Mouse (Mus musculus) left cerebral cortex, postnatal 4 days (tissue): Measurements from ENCODE around the gene Ano1. TPM values are rescaled to one million over a fixed set of nuclear protein-coding genes. Genes with fewer than 3 reads are reported as not detected.

Experiments used
- DNase-seq: peaks from one replicate; pipeline ENCODE4 v3.0.0-alpha.2; 2022
- intact Hi-C: fragments of 180-260 bp; cut with DNase I; formaldehyde crosslinking; loops from one replicate; pipeline ENCODE4 v1.15.1; 2025
- total RNA-seq, 2 experiments: library from RNA; stranded (reverse); gene quantifications; 2 replicates each; pipeline ENCODE4 v1.2.3; 2021

The Ano1 gene
- 1 to 10 TPM; 5.3 to 7.6 TPM for total RNA-seq

- intact Hi-C loops, result no loop called here
Measured at GRCm38 (mm10) chr7:144751833-144752232, at the start of gene Ano1. Gene Ano1, minus strand, starts transcription at chr7:144751974.

DNA sequence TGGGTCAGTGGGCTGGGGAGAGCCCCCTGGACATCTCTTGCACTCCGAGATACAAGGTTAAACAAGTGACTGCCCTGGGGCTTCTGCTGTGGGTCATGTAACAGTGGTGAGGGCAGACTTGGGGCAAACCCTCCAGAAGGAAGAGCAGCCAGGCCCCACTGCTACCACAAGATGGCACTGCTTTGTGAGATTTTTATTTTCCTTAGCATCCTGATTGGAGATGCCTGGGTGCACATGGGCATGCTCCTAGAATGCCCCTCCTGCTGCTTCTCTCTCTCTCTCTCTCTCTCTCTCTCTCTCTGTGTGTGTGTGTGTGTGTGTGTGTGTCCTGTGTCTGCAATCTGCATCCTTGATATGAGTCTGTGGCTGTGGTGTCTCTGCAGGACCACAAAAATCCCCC lies 46.7 kb upstream of the Ano1 start:
- intact Hi-C loops, result loop anchor here (2.0 kb wide), 1 partner anchor 96 kb away; no protein-coding TSS in a partner anchor

More at GRCm38 (mm10) chr7:144751833-144752232, at the start of gene Ano1:
- DNase-seq, result no peak

GRCm38 (mm10) chr7:144796986-144797735 lies 45.4 kb upstream of the Ano1 start:
- intact Hi-C loops, result no loop called here
- no peak for DNase-seq

More for the DNA sequence above, 46.7 kb upstream of the Ano1 start:
- peak; percentile 51 for DNase-seq

DNA sequence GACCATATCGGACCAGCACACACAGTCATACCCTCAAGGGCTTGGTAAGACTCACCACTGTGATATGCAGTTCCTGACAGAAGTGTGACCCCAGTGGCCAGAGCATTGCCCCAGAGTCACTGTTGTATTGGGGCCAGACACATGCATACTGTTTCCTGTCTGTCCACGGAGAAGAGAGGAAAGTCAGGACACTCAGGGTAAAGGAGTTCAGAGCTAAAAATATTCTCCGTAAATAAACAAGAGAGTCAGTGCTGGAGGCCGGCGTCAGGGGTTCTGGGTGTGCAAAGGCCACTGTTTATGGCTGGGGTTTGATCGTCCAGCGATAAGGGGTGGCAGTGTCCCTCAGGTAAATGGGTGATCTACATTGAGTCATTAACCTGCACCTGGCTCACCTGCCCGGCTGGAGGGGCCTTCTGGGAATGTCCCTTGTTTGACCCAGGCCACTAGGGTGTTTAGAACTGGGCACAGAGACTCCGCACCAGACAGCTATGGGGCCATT lies 44.3 kb upstream of the Ano1 start:
- no peak for DNase-seq
- intact Hi-C loops, result no loop called here

DNA sequence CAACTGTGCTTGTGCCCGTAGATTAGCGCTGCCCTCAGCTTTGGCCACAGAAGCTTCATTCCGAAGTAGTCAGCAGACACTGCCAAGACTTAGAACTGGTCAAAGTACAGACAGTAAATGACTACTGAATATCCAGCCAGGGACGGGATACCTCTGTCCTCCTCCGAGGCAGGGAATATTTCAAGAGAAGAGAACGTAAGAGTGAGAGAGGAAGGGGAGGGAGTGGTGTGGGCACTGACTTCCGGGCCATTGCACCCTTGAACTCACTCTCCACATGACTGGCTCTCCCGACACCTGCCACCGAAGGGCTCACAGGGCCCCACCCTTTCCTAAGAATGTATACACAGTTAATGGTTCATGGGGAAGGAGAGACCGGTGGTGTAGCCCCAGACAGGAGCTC lies 41.5 kb upstream of the Ano1 start:
- no peak for DNase-seq
- intact Hi-C loops, result no loop called here

DNA sequence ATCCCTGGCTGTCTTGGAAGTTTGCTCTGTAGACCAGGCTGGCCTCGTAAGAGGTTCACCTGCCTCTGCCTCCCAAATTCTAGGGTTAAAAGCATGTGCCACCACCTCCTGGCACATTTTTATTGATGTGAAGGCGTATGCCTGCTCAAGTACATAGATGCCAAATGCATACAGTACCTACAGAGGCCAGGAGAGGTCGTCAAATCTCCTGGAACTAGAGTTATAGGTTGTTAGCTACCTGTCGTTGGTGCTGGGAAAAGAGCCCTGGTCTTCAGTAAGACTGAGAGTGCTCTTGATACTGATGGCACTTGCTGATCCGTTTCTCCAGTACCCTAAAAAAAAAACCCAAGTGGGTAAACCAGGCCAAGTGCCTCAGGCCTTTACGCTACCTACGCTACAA lies 39.7 kb upstream of the Ano1 start:
- intact Hi-C loops, result no loop called here
- no peak for DNase-seq

DNA sequence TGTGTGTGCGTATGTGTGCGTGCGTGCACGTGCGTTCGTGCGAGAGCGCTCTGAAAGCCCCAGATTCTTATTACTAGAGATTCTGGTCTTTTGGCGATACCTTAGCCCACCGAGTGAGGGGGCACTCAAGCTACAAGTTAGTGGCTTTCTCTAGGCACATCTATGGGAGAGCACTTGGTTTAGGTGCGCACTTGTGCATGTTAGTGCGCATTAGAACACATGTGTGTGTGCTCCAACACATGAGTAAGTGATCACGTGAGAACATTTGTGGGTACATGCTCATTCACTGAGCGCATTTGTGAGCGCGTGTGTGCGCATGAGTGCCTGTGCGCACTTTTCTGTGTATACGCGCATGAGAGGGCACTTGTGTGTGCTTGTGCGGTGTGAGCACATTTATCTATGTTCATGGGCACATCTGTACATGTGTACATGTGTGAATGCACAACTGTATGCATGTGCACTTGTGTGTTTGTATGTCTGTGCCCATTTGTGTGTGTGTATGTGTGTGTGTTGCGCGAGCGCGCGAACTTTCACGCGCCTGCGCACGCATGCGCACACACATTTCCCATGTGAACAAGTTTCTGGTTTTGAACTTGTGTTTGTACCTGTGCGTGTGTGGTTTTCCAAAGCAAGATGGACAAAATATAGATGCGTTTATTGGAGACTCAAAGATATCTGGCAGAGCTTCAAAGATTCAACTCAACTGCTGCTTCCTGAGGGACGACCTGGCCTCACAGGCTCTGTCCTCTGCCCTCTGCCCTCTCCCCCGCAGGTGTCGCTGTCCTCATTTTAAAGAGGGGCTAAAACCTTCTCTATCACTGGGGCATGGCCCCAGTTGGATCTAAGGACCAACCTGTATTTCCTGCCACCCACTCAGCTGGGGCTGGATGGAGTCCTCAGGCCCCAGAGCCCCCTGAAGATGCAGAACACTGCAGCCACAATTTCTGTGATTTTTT lies 38.1 kb upstream of the Ano1 start:
- intact Hi-C loops, result no loop called here
- DNase-seq, result no peak

DNA sequence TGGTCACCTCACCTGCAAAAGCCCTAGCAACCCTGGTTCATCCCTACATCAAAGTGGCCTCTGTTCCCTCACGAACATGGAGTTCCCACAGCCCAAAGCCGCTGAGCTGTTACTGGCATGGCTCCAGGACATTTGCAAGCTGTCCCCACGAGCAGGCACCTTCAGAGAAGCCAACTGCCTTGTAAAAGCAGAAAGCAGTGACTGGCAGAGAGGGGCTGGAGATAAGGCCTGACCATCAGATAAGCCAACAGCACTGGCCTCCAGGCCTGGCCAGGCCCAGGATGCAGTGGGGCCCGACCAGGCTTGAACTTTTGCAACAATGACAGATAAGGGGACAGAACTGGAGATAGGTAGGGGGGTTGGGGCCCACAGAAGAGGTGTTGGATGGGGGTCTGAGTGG lies 36.9 kb upstream of the Ano1 start:
- no peak for DNase-seq
- intact Hi-C loops, result no loop called here

GRCm38 (mm10) chr7:144787501-144787900 lies 35.7 kb upstream of the Ano1 start:
- intact Hi-C loops, result no loop called here
- no peak for DNase-seq

GRCm38 (mm10) chr7:144786571-144786970 lies 34.8 kb upstream of the Ano1 start:
- intact Hi-C loops, result no loop called here
- no peak for DNase-seq

DNA sequence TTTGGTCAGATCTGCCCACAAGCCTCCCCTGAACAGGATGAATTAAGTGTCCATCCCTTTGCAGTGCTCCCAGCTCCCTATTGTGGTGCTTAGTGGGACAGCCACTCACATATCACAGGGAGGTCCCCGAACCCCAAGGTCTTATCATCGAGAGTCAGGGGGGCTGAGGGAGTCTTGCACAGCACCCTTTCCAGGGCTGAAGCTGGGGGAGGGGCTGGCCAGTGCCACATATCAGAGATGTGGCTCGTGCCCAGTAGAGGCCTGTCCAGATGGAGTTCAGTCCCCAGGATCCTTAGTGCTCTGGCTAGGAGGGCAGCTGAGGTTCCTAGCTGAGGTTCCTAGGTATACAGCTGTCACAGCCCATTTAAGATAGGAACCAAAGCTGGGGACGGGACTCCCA lies 32.4 kb upstream of the Ano1 start:
- intact Hi-C loops, result no loop called here

DNA sequence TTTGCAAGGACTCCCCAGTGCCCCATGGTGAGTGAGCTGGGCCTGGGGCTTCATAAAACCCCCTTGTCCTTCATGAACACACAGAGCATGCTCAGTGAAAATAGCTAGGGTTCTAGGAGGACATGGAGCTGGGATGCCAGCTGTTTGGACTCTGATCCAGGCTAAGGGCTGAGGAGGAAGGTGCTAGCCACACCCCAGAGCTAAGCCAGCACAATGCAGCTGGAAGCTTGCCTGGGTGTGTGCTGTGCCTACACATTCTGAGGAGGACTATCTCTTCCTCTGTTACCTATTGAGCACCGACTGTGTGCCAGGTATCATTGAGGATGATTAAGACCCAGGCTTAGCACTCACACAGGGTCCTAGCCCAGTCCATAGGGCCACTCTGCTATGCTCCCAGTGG lies 30.6 kb upstream of the Ano1 start:
- intact Hi-C loops, result no loop called here
- DNase-seq, result no peak

More for the DNA sequence above, 32.4 kb upstream of the Ano1 start:
- no peak for DNase-seq

- intact Hi-C loops, result no loop called here
- DNase-seq, result peak; percentile 35
Measured at GRCm38 (mm10) chr7:144781337-144781736, 29.6 kb upstream of the Ano1 start.

GRCm38 (mm10) chr7:144780190-144780589 lies 28.4 kb upstream of the Ano1 start:
- no peak for DNase-seq
- intact Hi-C loops, result no loop called here

- intact Hi-C loops, result no loop called here
- no peak for DNase-seq
Measured at GRCm38 (mm10) chr7:144779691-144780090, 27.9 kb upstream of the Ano1 start.

- DNase-seq, result no peak
- intact Hi-C loops, result no loop called here
Measured at GRCm38 (mm10) chr7:144777805-144778204, 26.0 kb upstream of the Ano1 start.

GRCm38 (mm10) chr7:144775804-144776447 lies 24.2 kb upstream of the Ano1 start:
- intact Hi-C loops, result loop anchor here (1.0 kb wide), 1 partner anchor 190 kb away; no protein-coding TSS in a partner anchor
- DNase-seq, result peak; percentile 90

GRCm38 (mm10) chr7:144775214-144775613 lies 23.4 kb upstream of the Ano1 start:
- no peak for DNase-seq
- intact Hi-C loops, result no loop called here

- no peak for DNase-seq
Measured at GRCm38 (mm10) chr7:144774283-144774682, 22.5 kb upstream of the Ano1 start.

GRCm38 (mm10) chr7:144770116-144770515 lies 18.3 kb upstream of the Ano1 start:
- DNase-seq, result no peak
- intact Hi-C loops, result no loop called here

More at GRCm38 (mm10) chr7:144774283-144774682, 22.5 kb upstream of the Ano1 start:
- intact Hi-C loops, result no loop called here
